Mouse (Mus musculus) MEL (cell line): Measurements from ENCODE around the gene Dnajc25.

Experiments
- CHD1 ChIP-seq: IDR thresholded peaks from 2 replicates; pipeline ENCODE4 v1.6.1; 2012; ENCODE audit warnings: low read depth, mild to moderate bottlenecking, inconsistent platforms, low read length, improper control_type of control experiment
- CTCF ChIP-seq, 3 experiments: IDR thresholded peaks in 2 of 3; conservative IDR thresholded peaks in 1 of 3; 2 replicates each; pipeline ENCODE4 v1.5.1; 2011 to 2012; ENCODE audit warnings: low read length in 3 of 3, low read depth in 2 of 3, mild to moderate bottlenecking in 2 of 3, improper control_type of control experiment in 1 of 3, inconsistent platforms in 1 of 3, mixed read lengths in 1 of 3, moderate library complexity in 1 of 3; ENCODE audit not compliant: control insufficient read depth in 1 of 3, insufficient read depth in 1 of 3, poor library complexity in 1 of 3, severe bottlenecking in 1 of 3
- ELF1 ChIP-seq: IDR thresholded peaks from 2 replicates; pipeline ENCODE4 v1.6.1; 2014; ENCODE audit warnings: low read depth, mild to moderate bottlenecking, inconsistent platforms, low read length, improper control_type of control experiment, moderate library complexity
- MYC ChIP-seq: IDR thresholded peaks from 2 replicates; pipeline ENCODE4 v1.6.1; 2011; ENCODE audit warnings: low read depth, mild to moderate bottlenecking, low read length, improper control_type of control experiment, moderate library complexity
- POLR2A ChIP-seq, 2 experiments: IDR thresholded peaks; 2 replicates each; pipeline ENCODE4 v1.6.1; 2011 to 2012; ENCODE audit warnings: low read length in 2 of 2, mild to moderate bottlenecking in 2 of 2, control low read depth in 1 of 2, improper control_type of control experiment in 1 of 2, low read depth in 1 of 2, moderate library complexity in 1 of 2; ENCODE audit not compliant: control insufficient read depth in 1 of 2, insufficient read depth in 1 of 2, poor library complexity in 1 of 2
- ZMIZ1 ChIP-seq: IDR thresholded peaks from 2 replicates; pipeline ENCODE4 v1.6.1; 2012; ENCODE audit warnings: low read depth, mild to moderate bottlenecking, inconsistent platforms, low read length, improper control_type of control experiment, moderate library complexity

DNA sequence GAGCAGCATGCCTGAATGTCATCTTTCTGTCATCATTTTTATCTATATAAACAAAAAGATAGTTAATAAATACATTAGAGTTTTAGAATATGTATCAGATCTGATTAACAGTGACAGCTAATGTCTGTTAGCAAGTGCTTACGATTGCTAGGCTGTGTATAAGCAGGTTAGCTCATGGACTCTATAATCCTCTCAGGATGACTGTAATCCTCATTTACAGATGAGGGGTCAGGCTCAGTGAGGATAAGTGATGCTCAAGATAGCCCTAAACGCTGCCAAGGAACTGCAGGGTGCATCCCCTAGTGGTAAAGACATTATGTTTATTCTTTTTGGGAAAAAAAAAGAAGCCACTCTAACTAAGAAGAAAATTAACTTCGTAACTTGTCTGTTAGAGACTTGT, 74.4 kb downstream of the Dnajc25 start:
- TF ChIP-seq CHD1 (no peak), ZMIZ1 (no peak), ELF1 (no peak), CTCF (IDR thresholded peaks at IDR 0.05 in 2 of 3, conservative IDR thresholded peaks at IDR 0.05 in 1 of 3; ENCODE audit: control insufficient read depth in 1 of 3, insufficient read depth in 1 of 3, low read depth in 2 of 3, low read length in 3 of 3, poor library complexity in 1 of 3, severe bottlenecking in 1 of 3) (no peak; a peak in 1 of 6 replicates), POLR2A (IDR thresholded peaks at IDR 0.05; ENCODE audit: control insufficient read depth in 1 of 2, insufficient read depth in 1 of 2, low read depth in 1 of 2, low read length in 2 of 2, poor library complexity in 1 of 2) (no peak), MYC (no peak)
